Mouse (Mus musculus) midbrain, postnatal 0 days (tissue): ENCODE data around the gene Rps6kc1. TPM values are rescaled to one million over a fixed set of nuclear protein-coding genes. Genes with fewer than 3 reads are reported as not detected.

Experiments used
- ATAC-seq: fragments of 200-750 bp; cut with Nextera tagmentation; 2 replicates; pipeline ENCODE4 v1.8.0; 2017; ENCODE audit warnings: moderate number of reproducible peaks, mild to moderate bottlenecking, moderate TSS enrichment, moderate library complexity; ENCODE audit not compliant: low FRiP score
- DNase-seq: peaks from one replicate; pipeline ENCODE4 v3.0.0-alpha.2; 2015; ENCODE audit warnings: low spot score
- H3K27ac ChIP-seq: fragments of 300-500 bp; sonication (generic); 2 replicates; pipeline ENCODE4 v1.5.1; 2014; ENCODE audit warnings: low read depth, mild to moderate bottlenecking, low read length, mixed read lengths
- H3K27me3 ChIP-seq: fragments of 300-500 bp; sonication (generic); 2 replicates; pipeline ENCODE4 v1.6.1; 2014; ENCODE audit warnings: low read length, control low read depth, mixed read lengths; ENCODE audit not compliant: insufficient read depth
- H3K36me3 ChIP-seq: fragments of 300-500 bp; sonication (generic); 2 replicates; pipeline ENCODE4 v1.6.1; 2014; ENCODE audit warnings: low read length, control low read depth, mixed read lengths; ENCODE audit not compliant: insufficient read depth
- H3K4me1 ChIP-seq: fragments of 300-500 bp; sonication (generic); 2 replicates; pipeline ENCODE4 v1.6.1; 2014; ENCODE audit warnings: mild to moderate bottlenecking, control low read depth, antibody characterized with exemption, low read length, mixed read lengths; ENCODE audit not compliant: insufficient read depth
- H3K4me2 ChIP-seq: fragments of 300-500 bp; sonication (generic); 2 replicates; pipeline ENCODE4 v1.6.1; 2014; ENCODE audit warnings: low read depth, mild to moderate bottlenecking, low read length, mixed read lengths; ENCODE audit not compliant: poor library complexity, severe bottlenecking
- H3K4me3 ChIP-seq: fragments of 300-500 bp; sonication (generic); 2 replicates; pipeline ENCODE4 v1.5.1; 2014; ENCODE audit warnings: low read depth, mild to moderate bottlenecking, low read length, moderate library complexity
- H3K9ac ChIP-seq: fragments of 300-500 bp; sonication (generic); replicated peaks from 2 replicates; pipeline ENCODE4 v1.6.1; 2014; ENCODE audit warnings: mild to moderate bottlenecking, low read length, moderate library complexity, mixed read lengths; ENCODE audit not compliant: poor library complexity, severe bottlenecking
- H3K9me3 ChIP-seq: fragments of 300-500 bp; sonication (generic); 2 replicates; pipeline ENCODE4 v1.6.1; 2016; ENCODE audit warnings: low read length, control low read depth
- CTCF ChIP-seq: IDR thresholded peaks from 2 replicates; pipeline ENCODE4 v1.5.1; 2016; ENCODE audit warnings: antibody characterized with exemption, mild to moderate bottlenecking
- WGBS: fragments of 180-500 bp; shearing (Covaris S2); extraction: QIAGEN DNeasy Blood & Tissue Kit; methylation state at CpG from one replicate; pipeline ENCODE4 v1.1.7; 2014; 5-methylcytosine and 5-hydroxymethylcytosine counted together
- polyA plus RNA-seq: library from polyadenylated mRNA; unstranded; fragments of >200 nt; fragmentation: Nextera tagmentation; extraction: Ambion mirVana; gene quantifications from 2 replicates; pipeline ENCODE4 v1.2.1, GENCODE M21; 2015
- total RNA-seq: library from RNA; depleted of rRNA; stranded (reverse); fragments of >200 nt; gene quantifications from 2 replicates; pipeline ENCODE4 v1.2.3, GENCODE M21; 2014

Rps6kc1 gene
- total and polyA plus RNA-seq, 2 experiments from 2014 or later: 26.9 to 44.7 TPM

GRCm38 (mm10) chr1:190777660-190778059 lies 133.9 kb downstream of the Rps6kc1 start:
- Histone ChIP-seq H3K36me3 (peaks cover 24% of the 10 kb centered on the region), H3K4me2 (no peak overlapping the region), H3K4me3 (no peak overlapping the region), H3K4me1 (no peaks in the 10 kb centered on the region), H3K9ac (no peak overlapping the region), H3K27me3 (no peaks in the 10 kb centered on the region), H3K27ac (no peak overlapping the region), H3K9me3 (no peaks in the 10 kb centered on the region)
- TF ChIP-seq CTCF: no peak
- DNase-seq: no peak
- ATAC-seq: no peak
- WGBS: 74% methylated on average over 6 of the region's 6 CpGs

GRCm38 (mm10) chr1:190776260-190776659 lies 135.3 kb downstream of the Rps6kc1 start:
- Histone ChIP-seq H3K4me3 (no peak overlapping the region), H3K27me3 (no peaks in the 10 kb centered on the region), H3K4me2 (no peak overlapping the region), H3K27ac (no peak overlapping the region), H3K36me3 (peaks cover 20% of the 10 kb centered on the region), H3K9ac (no peak overlapping the region), H3K9me3 (no peaks in the 10 kb centered on the region), H3K4me1 (no peaks in the 10 kb centered on the region)
- ATAC-seq (no peak), DNase-seq (no peak)
- TF ChIP-seq CTCF: no peak
- WGBS: 88% methylated on average over 9 of the region's 9 CpGs

DNA sequence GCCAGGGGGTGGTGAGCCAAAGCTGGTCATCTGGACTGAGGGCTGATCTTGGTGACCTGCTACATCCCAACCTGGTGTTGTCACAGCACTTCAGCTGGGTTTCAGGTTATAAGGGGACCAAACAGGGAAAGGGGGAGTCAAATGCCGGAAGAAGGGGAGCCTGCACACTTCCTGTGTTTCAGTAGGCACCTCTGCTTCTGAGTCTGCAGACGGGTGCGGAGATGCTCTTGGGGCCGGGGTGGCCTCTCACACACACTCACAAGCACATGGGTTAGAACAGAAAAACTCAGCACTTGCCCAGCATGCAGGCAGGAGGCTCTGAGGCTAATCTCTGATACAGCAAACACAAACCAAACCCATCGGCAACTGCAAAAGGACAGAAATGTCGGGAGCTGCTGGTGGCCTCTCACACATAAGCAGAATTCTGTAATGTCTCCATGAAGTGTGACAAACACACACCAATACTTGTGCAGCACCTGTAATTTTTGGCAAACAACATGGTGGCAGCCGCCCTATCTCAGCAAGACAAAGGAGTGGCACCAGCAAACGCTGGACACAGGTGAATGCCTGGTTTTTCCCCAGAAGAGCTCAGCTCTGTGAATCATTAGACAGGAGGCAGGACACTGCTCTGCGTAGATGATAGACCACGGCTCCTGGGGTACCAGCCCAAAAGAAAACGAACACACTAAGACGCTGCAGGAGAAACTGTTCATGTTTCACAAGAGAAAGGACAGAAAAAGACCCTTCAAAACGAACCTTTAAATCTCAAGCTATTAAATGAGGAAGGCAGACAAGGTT lies 139.3 kb downstream of the Rps6kc1 start:
- H3K4me1 ChIP-seq: no peaks in the 10 kb centered on the region
- no peak for ATAC-seq

GRCm38 (mm10) chr1:190769748-190770147 lies 141.8 kb downstream of the Rps6kc1 start:
- peaks cover 6% of the 10 kb centered on the region; the same call in 1 of the 2 replicates for H3K36me3 ChIP-seq
- no peak for DNase-seq
- 76% methylated on average over 7 of the region's 7 CpGs for WGBS

More for the DNA sequence above, 139.3 kb downstream of the Rps6kc1 start:
- Histone ChIP-seq H3K4me2 (no peak overlapping the region), H3K27me3 (no peaks in the 10 kb centered on the region), H3K9ac (no peak overlapping the region), H3K4me3 (no peak overlapping the region), H3K9me3 (no peaks in the 10 kb centered on the region), H3K36me3 (peaks cover 8% of the 10 kb centered on the region; the same call in 1 of the 2 replicates), H3K27ac (no peak overlapping the region)
- DNase-seq: no peak
- WGBS: 87% methylated on average over 13 of the region's 13 CpGs
- TF ChIP-seq CTCF: no peak

GRCm38 (mm10) chr1:190768307-190768706 lies 143.3 kb downstream of the Rps6kc1 start:
- Histone ChIP-seq H3K4me3 (no peak overlapping the region), H3K4me1 (0 out of 2 replicates have a peak, but pooled peaks cover 3% of the 10 kb centered on the region)
- 67% methylated on average over 1 of the region's 1 CpGs for WGBS

More at GRCm38 (mm10) chr1:190769748-190770147, 141.8 kb downstream of the Rps6kc1 start:
- no peak overlapping the region for H3K4me2 ChIP-seq
- peak; percentile 54 for TF ChIP-seq CTCF
- no peak overlapping the region for H3K9ac ChIP-seq
- no peak for ATAC-seq
- no peaks in the 10 kb centered on the region for H3K4me1 ChIP-seq
- H3K4me3 ChIP-seq: no peak overlapping the region
- H3K27me3 ChIP-seq: no peaks in the 10 kb centered on the region
- no peak overlapping the region for H3K27ac ChIP-seq
- no peaks in the 10 kb centered on the region for H3K9me3 ChIP-seq

GRCm38 (mm10) chr1:190767621-190768020 lies 143.9 kb downstream of the Rps6kc1 start:
- no peak for TF ChIP-seq CTCF
- Histone ChIP-seq H3K27me3 (no peaks in the 10 kb centered on the region), H3K4me1 (0 out of 2 replicates have a peak, but pooled peaks cover 3% of the 10 kb centered on the region), H3K9ac (no peak overlapping the region), H3K9me3 (no peaks in the 10 kb centered on the region), H3K36me3 (no peaks in the 10 kb centered on the region), H3K4me3 (no peak overlapping the region), H3K4me2 (no peak overlapping the region), H3K27ac (no peak overlapping the region)
- ATAC-seq (no peak), DNase-seq (no peak)
- WGBS: 74% methylated on average over 8 of the region's 8 CpGs

More at GRCm38 (mm10) chr1:190768307-190768706, 143.3 kb downstream of the Rps6kc1 start:
- no peaks in the 10 kb centered on the region for H3K27me3 ChIP-seq
- H3K4me2 ChIP-seq: no peak overlapping the region
- no peaks in the 10 kb centered on the region for H3K9me3 ChIP-seq
- ATAC-seq (no peak), DNase-seq (no peak)
- no peak overlapping the region for H3K9ac ChIP-seq
- peaks cover 6% of the 10 kb centered on the region; the same call in 1 of the 2 replicates for H3K36me3 ChIP-seq
- no peak for TF ChIP-seq CTCF
- H3K27ac ChIP-seq: no peak overlapping the region
